Mouse (Mus musculus) heart, postnatal 4 days (tissue): ENCODE data around the gene Ptcra. TPM values are rescaled to one million over a fixed set of nuclear protein-coding genes. Genes with fewer than 3 reads are reported as not detected.
A peak's percentile ranks its signal among the peaks of the same experiment; 100 is the strongest.
"Not testable (repeated sequence)": the region's sequence is repeated elsewhere in the genome, so short reads cannot be mapped to it uniquely, and the experiment has no call there.

ENCODE experiments used
- DNase-seq: peaks from one replicate; pipeline ENCODE4 v3.0.0; 2021
- total RNA-seq, 2 experiments: library from RNA; stranded (reverse); gene quantifications; 2 replicates each; pipeline ENCODE4 v1.2.3; 2021

Gene Ptcra
- total RNA-seq = not detected

- no peak for DNase-seq
These were observed at the start of gene Ptcra for GRCm38 (mm10) chr17:46763544-46763943. Ptcra (minus strand) TSS chr17:46763712.

GRCm38 (mm10) chr17:46812442-46812841 lies 48.9 kb upstream of the Ptcra start:
- no peak for DNase-seq

- no peak for DNase-seq
These were observed 47.2 kb upstream of the Ptcra start for GRCm38 (mm10) chr17:46810672-46811071.

GRCm38 (mm10) chr17:46809131-46809830 lies 45.8 kb upstream of the Ptcra start:
- peak; percentile 48 for DNase-seq

GRCm38 (mm10) chr17:46808376-46808775 lies 44.9 kb upstream of the Ptcra start:
- no peak for DNase-seq

GRCm38 (mm10) chr17:46801761-46802160 lies 38.2 kb upstream of the Ptcra start:
- DNase-seq = no peak

GRCm38 (mm10) chr17:46799680-46800079 lies 36.2 kb upstream of the Ptcra start:
- DNase-seq = no peak

- DNase-seq = no peak
These were observed 33.9 kb upstream of the Ptcra start for GRCm38 (mm10) chr17:46797386-46797785.

- DNase-seq = no peak
These were observed 33.2 kb upstream of the Ptcra start for GRCm38 (mm10) chr17:46796743-46797142.

GRCm38 (mm10) chr17:46792963-46793362 lies 29.5 kb upstream of the Ptcra start:
- DNase-seq = no peak

- DNase-seq = not testable (repeated sequence)
These were observed 24.5 kb upstream of the Ptcra start for GRCm38 (mm10) chr17:46787974-46788373.

GRCm38 (mm10) chr17:46786952-46787351 lies 23.4 kb upstream of the Ptcra start:
- no peak for DNase-seq

- no peak for DNase-seq
These were observed 19.7 kb upstream of the Ptcra start for GRCm38 (mm10) chr17:46783222-46783565.

- DNase-seq = peak; percentile 95
These were observed 19.1 kb upstream of the Ptcra start, which contains the start of gene Rpl7l1 for GRCm38 (mm10) chr17:46782341-46783221. Rpl7l1 (minus strand) TSS chr17:46782672.

GRCm38 (mm10) chr17:46781876-46782275 lies 18.4 kb upstream of the Ptcra start:
- DNase-seq = no peak

GRCm38 (mm10) chr17:46776087-46776486 lies 12.6 kb upstream of the Ptcra start:
- DNase-seq = no peak

- DNase-seq = no peak
These were observed 11.6 kb upstream of the Ptcra start for GRCm38 (mm10) chr17:46775070-46775469.

- DNase-seq = no peak
These were observed 10.6 kb upstream of the Ptcra start for GRCm38 (mm10) chr17:46774131-46774472.

GRCm38 (mm10) chr17:46773278-46774130 lies 10.0 kb upstream of the Ptcra start:
- DNase-seq = no peak

GRCm38 (mm10) chr17:46772404-46773277 lies 9.1 kb upstream of the Ptcra start, which contains the start of gene 2310039H08Rik:
2310039H08Rik (plus strand) TSS chr17:46772635.
- peak; percentile 85 for DNase-seq

- DNase-seq = no peak
These were observed 8.5 kb upstream of the Ptcra start for GRCm38 (mm10) chr17:46772038-46772403.

GRCm38 (mm10) chr17:46771616-46772015 lies 8.1 kb upstream of the Ptcra start:
- no peak for DNase-seq
